Mouse (Mus musculus): ENCODE results near the gene Prkd2. TPM values are rescaled to one million over a fixed set of nuclear protein-coding genes. Genes with fewer than 3 reads are reported as not detected.

The Prkd2 gene
- polyA plus RNA-seq, 2 experiments, result 1.8 to 2.5 TPM

DNA sequence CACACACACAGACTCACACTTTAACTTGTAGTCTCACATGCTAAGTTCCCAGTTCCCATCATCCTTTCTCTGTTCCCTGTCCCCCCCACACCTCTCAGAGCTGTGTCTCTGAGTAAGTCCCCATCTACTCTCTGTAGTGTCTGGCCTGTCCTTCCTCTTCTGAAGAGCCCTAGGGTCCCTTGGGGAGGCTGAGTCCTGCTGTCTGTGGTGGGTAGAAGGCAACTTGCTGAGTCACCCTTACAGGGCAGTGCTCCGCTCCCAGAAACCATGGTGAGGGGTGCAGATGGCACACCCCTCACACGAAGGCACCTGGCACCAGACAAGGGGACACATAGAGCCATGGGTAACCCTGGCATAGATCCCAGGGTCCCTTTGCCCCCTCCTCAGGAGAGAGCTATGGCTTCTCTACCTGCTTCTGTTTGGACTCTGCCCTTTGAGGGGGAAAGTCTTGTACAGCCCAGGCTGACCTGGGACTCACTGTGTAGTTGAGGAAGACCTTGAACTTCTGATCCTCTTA, 60.8 kb downstream of the Prkd2 start:
- ATAC-seq (ENCODE audit: insufficient read depth) (no peak), DNase-seq (ENCODE audit: low read depth in 3 of 3, low spot score in 3 of 3) (no peak)
- H3K9me3 ChIP-seq (ENCODE audit: control insufficient read depth, low read length), result no peaks in the 10 kb centered on the region
- H3K9ac ChIP-seq (replicated peaks), result no peak overlapping the region
- H3K4me1 ChIP-seq (replicated peaks; ENCODE audit: control insufficient read depth in 2 of 2, insufficient read depth in 2 of 2, low read length in 1 of 2), result peaks cover 0 to 18% of the 10 kb centered on the region in 2 experiments; a peak in 3 of 4 replicates
- H3K4me3 ChIP-seq (ENCODE audit: insufficient read depth in 1 of 2, low read depth in 2 of 2, low read length in 2 of 2), result no peak overlapping the region
- no peak overlapping the region for H3K27ac ChIP-seq
- no peaks in the 10 kb centered on the region; the same call in 1 of the 2 replicates for H3K27me3 ChIP-seq (ENCODE audit: control insufficient read depth, insufficient read depth, low read length)
- no peaks in the 10 kb centered on the region for H3K36me3 ChIP-seq (replicated peaks; ENCODE audit: control insufficient read depth, insufficient read depth, low read depth)
- H3K4me2 ChIP-seq (ENCODE audit: low read depth), result no peak overlapping the region
- TF ChIP-seq CTCF (IDR thresholded peaks at IDR 0.05; ENCODE audit: low read depth) (no peak), EP300 (IDR thresholded peaks at IDR 0.05; ENCODE audit: low read depth) (no peak)
- WGBS (ENCODE audit: insufficient replicate concordance), result 14% methylated on average over 2 of the region's 2 CpGs

DNA sequence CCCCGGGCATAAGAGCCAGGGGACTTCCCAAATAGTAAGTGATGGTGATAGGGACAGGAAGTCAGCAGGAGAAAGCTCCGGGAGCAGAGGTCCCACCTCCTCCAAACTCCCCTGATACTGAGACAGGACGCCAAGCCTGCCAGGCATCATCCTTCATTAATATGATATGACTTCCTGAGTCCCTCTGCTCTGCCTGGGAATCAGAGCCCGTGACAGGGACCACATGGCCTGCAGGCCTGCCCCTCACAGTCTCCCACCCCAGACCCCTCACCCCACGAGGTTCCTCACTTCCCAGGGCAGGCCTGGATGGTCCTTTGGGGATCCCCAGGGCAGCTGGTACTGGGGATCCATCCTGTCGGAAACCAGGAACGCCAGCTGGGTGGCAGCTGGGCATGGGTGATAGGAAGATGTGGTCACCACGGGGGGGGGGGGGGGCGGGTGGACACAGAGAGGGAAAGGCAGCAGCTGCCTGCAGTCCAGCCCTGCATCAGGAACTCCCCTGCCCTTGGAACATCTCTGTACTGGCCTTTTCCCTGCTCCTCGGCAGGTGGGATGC, 61.5 kb downstream of the Prkd2 start:
- no peak for TF ChIP-seq CTCF (IDR thresholded peaks at IDR 0.05; ENCODE audit: low read depth)
- Histone ChIP-seq H3K36me3 (replicated peaks; ENCODE audit: control insufficient read depth, insufficient read depth, low read depth) (no peaks in the 10 kb centered on the region), H3K27me3 (ENCODE audit: control insufficient read depth, insufficient read depth, low read length) (no peaks in the 10 kb centered on the region; the same call in 1 of the 2 replicates), H3K4me2 (ENCODE audit: low read depth) (no peak overlapping the region), H3K4me3 (ENCODE audit: insufficient read depth in 1 of 2, low read depth in 2 of 2, low read length in 2 of 2) (no peak overlapping the region), H3K9ac (replicated peaks) (no peak overlapping the region), H3K4me1 (replicated peaks; ENCODE audit: control insufficient read depth in 2 of 2, insufficient read depth in 2 of 2, low read length in 1 of 2) (peaks cover 0 to 18% of the 10 kb centered on the region in 2 experiments; a peak in 3 of 4 replicates), H3K27ac (no peak overlapping the region), H3K9me3 (ENCODE audit: control insufficient read depth, low read length) (no peaks in the 10 kb centered on the region)
- ATAC-seq (ENCODE audit: insufficient read depth) (no peak), DNase-seq (ENCODE audit: low read depth in 3 of 3, low spot score in 3 of 3) (no peak)
- WGBS (ENCODE audit: insufficient replicate concordance), result 30% methylated on average over 9 of the region's 10 CpGs

DNA sequence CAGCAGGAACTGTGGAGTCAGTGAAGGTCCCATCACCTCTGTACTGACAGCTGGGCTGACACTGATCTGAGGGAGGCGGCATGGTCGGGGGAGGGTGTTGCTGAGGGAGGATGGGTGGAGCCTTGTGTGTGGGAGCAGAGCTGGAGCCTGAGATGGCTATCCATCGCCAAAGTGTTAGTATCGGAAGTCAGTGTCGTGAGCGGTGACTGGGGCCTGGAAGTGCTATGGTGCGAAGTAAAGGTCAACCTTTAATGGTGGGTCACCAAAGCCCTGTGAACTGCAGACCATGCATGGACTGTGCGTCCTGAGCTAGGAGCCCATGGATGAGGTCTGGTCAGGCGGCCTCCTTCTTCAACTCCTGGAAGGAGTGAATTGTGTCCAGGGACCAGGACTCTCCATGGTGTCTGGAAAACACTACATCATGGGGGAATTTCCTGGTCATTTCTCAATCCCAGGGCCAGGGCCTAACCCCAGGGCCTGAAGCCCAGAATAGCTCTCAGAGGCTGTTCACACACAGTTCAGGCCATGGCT, 62.9 kb downstream of the Prkd2 start:
- Histone ChIP-seq H3K27me3 (ENCODE audit: control insufficient read depth, insufficient read depth, low read length) (no peaks in the 10 kb centered on the region; the same call in 1 of the 2 replicates), H3K4me2 (ENCODE audit: low read depth) (no peak overlapping the region), H3K27ac (no peak overlapping the region), H3K36me3 (replicated peaks; ENCODE audit: control insufficient read depth, insufficient read depth, low read depth) (no peaks in the 10 kb centered on the region), H3K9ac (replicated peaks) (no peak overlapping the region), H3K4me1 (replicated peaks; ENCODE audit: control insufficient read depth in 2 of 2, insufficient read depth in 2 of 2, low read length in 1 of 2) (peaks cover 0 to 17% of the 10 kb centered on the region in 2 experiments; a peak in 3 of 4 replicates), H3K9me3 (ENCODE audit: control insufficient read depth, low read length) (no peaks in the 10 kb centered on the region), H3K4me3 (ENCODE audit: insufficient read depth in 1 of 2, low read depth in 2 of 2, low read length in 2 of 2) (no peak overlapping the region)
- peak; percentile 31; the same call in 1 of the 2 replicates for ATAC-seq (ENCODE audit: insufficient read depth)
- TF ChIP-seq CTCF (IDR thresholded peaks at IDR 0.05; ENCODE audit: low read depth) (no peak), EP300 (IDR thresholded peaks at IDR 0.05; ENCODE audit: low read depth) (no peak)
- DNase-seq (ENCODE audit: low read depth in 3 of 3, low spot score in 3 of 3), result no peak
- WGBS (ENCODE audit: insufficient replicate concordance), result 27% methylated on average over 9 of the region's 9 CpGs

DNA sequence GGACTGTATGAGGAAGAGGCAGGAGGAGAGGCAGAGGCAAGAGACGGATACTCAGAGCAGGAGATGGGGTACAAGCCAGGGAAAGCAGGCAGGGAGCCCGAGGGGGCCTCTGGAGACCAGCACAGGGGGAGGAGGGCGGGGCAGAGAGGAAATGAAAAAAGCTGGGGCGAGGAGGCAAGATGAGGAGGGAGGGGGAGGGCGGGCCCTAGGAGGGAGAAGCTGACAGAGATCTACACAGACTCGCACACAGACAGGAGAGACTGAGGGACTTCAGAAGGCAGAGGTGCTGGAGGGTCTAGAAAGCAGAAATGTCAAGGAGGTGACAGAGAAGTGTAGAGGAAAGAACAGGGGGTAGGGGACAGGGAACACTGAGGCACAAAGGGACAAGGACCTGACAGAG, 63.6 kb downstream of the Prkd2 start, which contains the start of gene Ptgir:
Ptgir (plus strand) TSS at position 210 of the 400 bp plus-strand sequence.
- Histone ChIP-seq H3K27me3 (ENCODE audit: control insufficient read depth, insufficient read depth, low read length) (no peaks in the 10 kb centered on the region; the same call in 1 of the 2 replicates), H3K9ac (replicated peaks) (no peak within 1 kb of the TSS), H3K27ac (no peak within 1 kb of the TSS), H3K4me3 (ENCODE audit: insufficient read depth in 1 of 2, low read depth in 2 of 2, low read length in 2 of 2) (no peak within 1 kb of the TSS), H3K4me1 (replicated peaks; ENCODE audit: control insufficient read depth in 2 of 2, insufficient read depth in 2 of 2, low read length in 1 of 2) (peaks cover 0 to 16% of the 10 kb centered on the region in 2 experiments; a peak in 3 of 4 replicates), H3K36me3 (replicated peaks; ENCODE audit: control insufficient read depth, insufficient read depth, low read depth) (no peaks in the 10 kb centered on the region), H3K9me3 (ENCODE audit: control insufficient read depth, low read length) (no peaks in the 10 kb centered on the region), H3K4me2 (ENCODE audit: low read depth) (no peak within 1 kb of the TSS)
- no peak for TF ChIP-seq EP300 (IDR thresholded peaks at IDR 0.05; ENCODE audit: low read depth)
- no peak for TF ChIP-seq CTCF (IDR thresholded peaks at IDR 0.05; ENCODE audit: low read depth)
- no peak for ATAC-seq (ENCODE audit: insufficient read depth)
- DNase-seq (ENCODE audit: low read depth in 3 of 3, low spot score in 3 of 3), result no peak
- 9% methylated on average over 6 of the region's 6 CpGs for WGBS (ENCODE audit: insufficient replicate concordance)

DNA sequence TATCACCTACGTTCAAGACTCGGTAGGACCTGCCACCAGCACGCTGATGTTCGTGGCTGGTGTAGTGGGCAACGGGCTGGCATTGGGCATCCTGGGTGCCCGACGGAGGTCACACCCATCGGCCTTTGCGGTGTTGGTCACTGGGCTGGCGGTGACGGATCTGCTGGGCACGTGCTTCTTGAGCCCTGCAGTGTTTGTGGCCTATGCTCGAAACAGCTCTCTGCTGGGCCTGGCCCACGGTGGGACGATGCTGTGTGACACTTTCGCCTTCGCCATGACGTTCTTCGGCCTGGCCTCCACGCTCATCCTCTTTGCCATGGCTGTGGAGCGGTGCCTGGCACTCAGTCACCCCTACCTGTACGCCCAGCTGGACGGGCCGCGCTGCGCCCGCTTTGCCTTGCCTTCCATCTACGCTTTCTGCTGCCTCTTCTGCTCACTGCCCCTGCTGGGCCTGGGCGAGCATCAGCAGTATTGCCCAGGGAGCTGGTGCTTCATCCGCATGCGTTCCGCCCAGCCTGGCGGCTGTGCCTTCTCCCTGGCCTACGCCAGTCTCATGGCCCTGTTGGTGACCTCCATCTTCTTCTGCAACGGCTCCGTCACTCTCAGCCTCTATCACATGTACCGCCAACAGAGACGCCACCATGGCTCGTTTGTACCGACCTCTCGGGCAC, 64.3 kb downstream of the Prkd2 start:
- Histone ChIP-seq H3K27ac (no peak overlapping the region), H3K9me3 (ENCODE audit: control insufficient read depth, low read length) (no peaks in the 10 kb centered on the region), H3K4me1 (replicated peaks; ENCODE audit: control insufficient read depth in 2 of 2, insufficient read depth in 2 of 2, low read length in 1 of 2) (peaks cover 0 to 16% of the 10 kb centered on the region in 2 experiments; a peak in 3 of 4 replicates), H3K4me2 (ENCODE audit: low read depth) (no peak overlapping the region), H3K4me3 (ENCODE audit: insufficient read depth in 1 of 2, low read depth in 2 of 2, low read length in 2 of 2) (no peak overlapping the region), H3K27me3 (ENCODE audit: control insufficient read depth, insufficient read depth, low read length) (no peaks in the 10 kb centered on the region; the same call in 1 of the 2 replicates), H3K9ac (replicated peaks) (no peak overlapping the region), H3K36me3 (replicated peaks; ENCODE audit: control insufficient read depth, insufficient read depth, low read depth) (no peaks in the 10 kb centered on the region)
- ATAC-seq (ENCODE audit: insufficient read depth) (no peak), DNase-seq (ENCODE audit: low read depth in 3 of 3, low spot score in 3 of 3) (no peak)
- TF ChIP-seq CTCF (IDR thresholded peaks at IDR 0.05; ENCODE audit: low read depth) (no peak), EP300 (IDR thresholded peaks at IDR 0.05; ENCODE audit: low read depth) (no peak)
- 82% methylated on average over 41 of the region's 41 CpGs for WGBS (ENCODE audit: insufficient replicate concordance)
